Mouse (Mus musculus): ENCODE measurements around the gene Mcoln3. TPM values are rescaled to one million over a fixed set of nuclear protein-coding genes. Genes with fewer than 3 reads are reported as not detected.
A peak's percentile ranks its signal among the peaks of the same experiment; 100 is the strongest.

Gene Mcoln3
- polyA plus RNA-seq, 1 experiment from 2014 or later, result 0.13 TPM

GRCm38 (mm10) chr3:146107921-146108571 is 9.2 kb upstream of the Mcoln3 start, which contains the start of gene Wdr63:
Wdr63 (minus strand) TSS chr3:146108130.
- H3K9ac ChIP-seq, result no peak within 1 kb of the TSS

GRCm38 (mm10) chr3:146108945-146109344 is 8.3 kb upstream of the Mcoln3 start:
- H3K27me3 ChIP-seq, result peaks cover 26% of the 10 kb centered on the region
- no peaks in the 10 kb centered on the region for H3K4me1 ChIP-seq (replicated peaks)
- H3K27ac ChIP-seq, result no peak overlapping the region
- H3K9me3 ChIP-seq (replicated peaks), result no peaks in the 10 kb centered on the region
- DNase-seq (no peak), ATAC-seq (ENCODE audit: low read depth) (no peak)
- no peak overlapping the region for H3K9ac ChIP-seq
- 54% methylated on average over 2 of the region's 2 CpGs for WGBS (ENCODE audit: insufficient replicate concordance)
- no peak overlapping the region for H3K4me2 ChIP-seq
- H3K4me3 ChIP-seq (replicated peaks), result no peak overlapping the region
- H3K36me3 ChIP-seq, result no peaks in the 10 kb centered on the region

More at GRCm38 (mm10) chr3:146107921-146108571, 9.2 kb upstream of the Mcoln3 start, which contains the start of gene Wdr63:
- peak; percentile 85 for ATAC-seq (ENCODE audit: low read depth)
- no peaks in the 10 kb centered on the region; the same call in 1 of the 2 replicates for H3K9me3 ChIP-seq (replicated peaks)
- H3K27me3 ChIP-seq, result peaks cover 24% of the 10 kb centered on the region
- no peak within 1 kb of the TSS for H3K27ac ChIP-seq
- peak; percentile 17 for DNase-seq
- no peaks in the 10 kb centered on the region for H3K4me1 ChIP-seq (replicated peaks)
- 12% methylated on average over 18 of the region's 18 CpGs for WGBS (ENCODE audit: insufficient replicate concordance)
- peak within 1 kb of the TSS; percentile 43 for H3K4me3 ChIP-seq (replicated peaks)
- no peaks in the 10 kb centered on the region for H3K36me3 ChIP-seq
- peak within 1 kb of the TSS; percentile 63 for H3K4me2 ChIP-seq

GRCm38 (mm10) chr3:146110358-146110757 is 6.9 kb upstream of the Mcoln3 start:
- no peaks in the 10 kb centered on the region for H3K36me3 ChIP-seq
- H3K9ac ChIP-seq, result no peak overlapping the region
- 41% methylated on average over 2 of the region's 2 CpGs for WGBS (ENCODE audit: insufficient replicate concordance)
- ATAC-seq (ENCODE audit: low read depth) (no peak), DNase-seq (no peak)
- H3K4me3 ChIP-seq (replicated peaks), result no peak overlapping the region
- no peaks in the 10 kb centered on the region for H3K9me3 ChIP-seq (replicated peaks)
- H3K27ac ChIP-seq, result no peak overlapping the region
- no peaks in the 10 kb centered on the region for H3K4me1 ChIP-seq (replicated peaks)
- H3K4me2 ChIP-seq, result no peak overlapping the region
- H3K27me3 ChIP-seq, result peaks cover 26% of the 10 kb centered on the region

- 65% methylated on average over 6 of the region's 6 CpGs for WGBS (ENCODE audit: insufficient replicate concordance)
- peaks cover 26% of the 10 kb centered on the region for H3K27me3 ChIP-seq
- no peak overlapping the region for H3K27ac ChIP-seq
- no peak for DNase-seq
- no peak overlapping the region for H3K4me2 ChIP-seq
- H3K4me3 ChIP-seq (replicated peaks), result no peak overlapping the region
- H3K36me3 ChIP-seq, result no peaks in the 10 kb centered on the region
- H3K9ac ChIP-seq, result no peak overlapping the region
- no peaks in the 10 kb centered on the region for H3K9me3 ChIP-seq (replicated peaks)
- no peak for ATAC-seq (ENCODE audit: low read depth)
- no peaks in the 10 kb centered on the region for H3K4me1 ChIP-seq (replicated peaks)
These were observed 6.3 kb upstream of the Mcoln3 start for GRCm38 (mm10) chr3:146110916-146111315.

GRCm38 (mm10) chr3:146117997-146118457 is 777 bp downstream of the Mcoln3 start:
- DNase-seq (no peak), ATAC-seq (ENCODE audit: low read depth) (no peak)
- Histone ChIP-seq H3K9ac (no peak overlapping the region), H3K4me1 (replicated peaks) (0 out of 2 replicates have a peak, but pooled peaks cover 10% of the 10 kb centered on the region), H3K9me3 (replicated peaks) (no peaks in the 10 kb centered on the region), H3K27me3 (peaks cover 40% of the 10 kb centered on the region), H3K27ac (no peak overlapping the region), H3K36me3 (no peaks in the 10 kb centered on the region), H3K4me3 (replicated peaks) (no peak overlapping the region), H3K4me2 (no peak overlapping the region)
- 35% methylated on average over 9 of the region's 9 CpGs for WGBS (ENCODE audit: insufficient replicate concordance)

- 10% methylated on average over 25 of the region's 25 CpGs for WGBS (ENCODE audit: insufficient replicate concordance)
- peak overlapping the region; percentile 38 for H3K4me2 ChIP-seq
- H3K4me1 ChIP-seq (replicated peaks), result 0 out of 2 replicates have a peak, but pooled peaks cover 10% of the 10 kb centered on the region
- no peak for DNase-seq
- no peak overlapping the region for H3K4me3 ChIP-seq (replicated peaks)
- H3K9ac ChIP-seq, result no peak overlapping the region
- H3K27ac ChIP-seq, result no peak overlapping the region
- no peaks in the 10 kb centered on the region for H3K9me3 ChIP-seq (replicated peaks)
- H3K27me3 ChIP-seq, result peaks cover 34% of the 10 kb centered on the region
- no peak for ATAC-seq (ENCODE audit: low read depth)
- no peaks in the 10 kb centered on the region for H3K36me3 ChIP-seq
These were observed 4.3 kb downstream of the Mcoln3 start for GRCm38 (mm10) chr3:146121310-146122124.

GRCm38 (mm10) chr3:146122125-146122420 is 4.8 kb downstream of the Mcoln3 start:
- peaks cover 15% of the 10 kb centered on the region for H3K4me1 ChIP-seq (replicated peaks)
- H3K4me3 ChIP-seq (replicated peaks), result no peak overlapping the region
- no peak overlapping the region for H3K4me2 ChIP-seq
- H3K36me3 ChIP-seq, result no peaks in the 10 kb centered on the region
- DNase-seq, result no peak
- H3K9ac ChIP-seq, result no peak overlapping the region
- H3K9me3 ChIP-seq (replicated peaks), result no peaks in the 10 kb centered on the region
- H3K27me3 ChIP-seq, result peaks cover 28% of the 10 kb centered on the region
- no peak for ATAC-seq (ENCODE audit: low read depth)
- H3K27ac ChIP-seq, result no peak overlapping the region
- 47% methylated on average over 3 of the region's 3 CpGs for WGBS (ENCODE audit: insufficient replicate concordance)

- no peak overlapping the region for H3K4me2 ChIP-seq
- no peak overlapping the region for H3K4me3 ChIP-seq (replicated peaks)
- H3K36me3 ChIP-seq, result no peaks in the 10 kb centered on the region
- H3K4me1 ChIP-seq (replicated peaks), result peaks cover 21% of the 10 kb centered on the region
- no peak for DNase-seq
- no peak overlapping the region for H3K9ac ChIP-seq
- peaks cover 19% of the 10 kb centered on the region for H3K27me3 ChIP-seq
- 69% methylated on average over 8 of the region's 8 CpGs for WGBS (ENCODE audit: insufficient replicate concordance)
- H3K27ac ChIP-seq, result no peak overlapping the region
- no peak for ATAC-seq (ENCODE audit: low read depth)
- no peaks in the 10 kb centered on the region for H3K9me3 ChIP-seq (replicated peaks)
These were observed 5.7 kb downstream of the Mcoln3 start for GRCm38 (mm10) chr3:146122807-146123463.

- 73% methylated on average over 9 of the region's 9 CpGs for WGBS (ENCODE audit: insufficient replicate concordance)
- H3K27me3 ChIP-seq, result peaks cover 14% of the 10 kb centered on the region
- peaks cover 22% of the 10 kb centered on the region for H3K4me1 ChIP-seq (replicated peaks)
- DNase-seq (no peak), ATAC-seq (ENCODE audit: low read depth) (no peak)
- H3K4me2 ChIP-seq, result no peak overlapping the region
- no peaks in the 10 kb centered on the region for H3K36me3 ChIP-seq
- no peak overlapping the region for H3K4me3 ChIP-seq (replicated peaks)
- H3K27ac ChIP-seq, result no peak overlapping the region
- no peak overlapping the region for H3K9ac ChIP-seq
- no peaks in the 10 kb centered on the region for H3K9me3 ChIP-seq (replicated peaks)
These were observed 6.2 kb downstream of the Mcoln3 start for GRCm38 (mm10) chr3:146123464-146123825.

GRCm38 (mm10) chr3:146127205-146127604 is 10.0 kb downstream of the Mcoln3 start:
- no peaks in the 10 kb centered on the region for H3K27me3 ChIP-seq
- H3K4me2 ChIP-seq, result no peak overlapping the region
- peaks cover 15% of the 10 kb centered on the region for H3K4me1 ChIP-seq (replicated peaks)
- H3K4me3 ChIP-seq (replicated peaks), result no peak overlapping the region
- H3K9me3 ChIP-seq (replicated peaks), result no peaks in the 10 kb centered on the region
- DNase-seq (peak; percentile 24), ATAC-seq (ENCODE audit: low read depth) (peak; percentile 94)
- H3K9ac ChIP-seq, result no peak overlapping the region
- H3K27ac ChIP-seq, result no peak overlapping the region
- no peaks in the 10 kb centered on the region for H3K36me3 ChIP-seq
- WGBS (ENCODE audit: insufficient replicate concordance), result 11% methylated on average over 6 of the region's 6 CpGs

- WGBS (ENCODE audit: insufficient replicate concordance), result 58% methylated on average over 9 of the region's 9 CpGs
These were observed 17.6 kb downstream of the Mcoln3 start for GRCm38 (mm10) chr3:146134834-146135233.

More at GRCm38 (mm10) chr3:146134834-146135233, 17.6 kb downstream of the Mcoln3 start:
- no peaks in the 10 kb centered on the region for H3K36me3 ChIP-seq
- H3K27ac ChIP-seq, result no peak overlapping the region
- no peaks in the 10 kb centered on the region for H3K9me3 ChIP-seq (replicated peaks)
- no peaks in the 10 kb centered on the region for H3K4me1 ChIP-seq (replicated peaks)
- no peak overlapping the region for H3K9ac ChIP-seq
- no peak overlapping the region for H3K4me2 ChIP-seq
- H3K27me3 ChIP-seq, result no peaks in the 10 kb centered on the region
- ATAC-seq (ENCODE audit: low read depth), result no peak
- no peak for DNase-seq
- H3K4me3 ChIP-seq (replicated peaks), result no peak overlapping the region
